Mouse (Mus musculus) left cerebral cortex, postnatal 25 days (tissue): ENCODE measurements at regions not wholly inside any gene's neighbourhood (a gene's known extent, or its start where the extent isn't known, plus 50 kb on each side); places are given as distances from the start of the nearest gene placed in this dataset.

ENCODE experiments used
- DNase-seq, 2 experiments: peaks; one replicate each; pipeline ENCODE4 v3.0.0; 2022; ENCODE audit warnings: low spot score in 2 of 2, mixed read lengths in 1 of 2
- intact Hi-C: fragments of 180-260 bp; cut with DNase I; formaldehyde crosslinking; loops from one replicate; pipeline ENCODE4 v1.15.1; 2025

DNA sequence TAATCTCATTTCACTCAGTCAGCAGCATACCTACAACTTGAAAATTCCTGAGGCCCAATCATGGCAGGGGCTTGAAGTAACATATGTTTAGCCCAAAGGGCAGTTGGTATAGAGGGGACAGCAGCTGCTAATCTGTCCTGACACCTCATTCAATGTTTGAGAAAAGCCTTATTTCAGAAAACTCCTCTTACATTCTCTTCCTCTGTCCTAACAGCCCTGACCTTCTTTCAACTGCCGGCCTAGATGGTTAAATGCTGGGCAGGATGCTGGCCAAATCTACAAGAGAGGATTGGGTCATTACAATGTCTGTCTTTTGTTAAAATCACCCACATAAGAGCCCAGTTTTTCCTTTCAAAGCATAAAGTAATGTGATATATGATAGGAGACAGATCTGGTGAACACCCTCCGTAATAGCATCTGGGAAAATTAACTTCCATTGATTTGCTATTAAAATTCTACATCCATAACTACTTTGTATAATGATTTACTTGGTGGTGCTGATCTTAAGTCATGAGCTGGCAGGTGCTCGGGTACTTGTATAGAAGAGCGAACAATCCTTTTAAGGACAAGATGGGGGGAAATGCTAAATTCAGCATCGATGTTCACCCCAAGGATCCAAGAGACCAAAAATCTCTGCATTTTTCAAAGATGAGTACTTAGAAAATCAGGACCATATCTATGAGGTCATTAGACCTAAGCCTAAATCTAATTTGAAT lies 64.8 kb upstream of the Gm6657 start:
- DNase-seq: no peak
- intact Hi-C loops: no loop called here

DNA sequence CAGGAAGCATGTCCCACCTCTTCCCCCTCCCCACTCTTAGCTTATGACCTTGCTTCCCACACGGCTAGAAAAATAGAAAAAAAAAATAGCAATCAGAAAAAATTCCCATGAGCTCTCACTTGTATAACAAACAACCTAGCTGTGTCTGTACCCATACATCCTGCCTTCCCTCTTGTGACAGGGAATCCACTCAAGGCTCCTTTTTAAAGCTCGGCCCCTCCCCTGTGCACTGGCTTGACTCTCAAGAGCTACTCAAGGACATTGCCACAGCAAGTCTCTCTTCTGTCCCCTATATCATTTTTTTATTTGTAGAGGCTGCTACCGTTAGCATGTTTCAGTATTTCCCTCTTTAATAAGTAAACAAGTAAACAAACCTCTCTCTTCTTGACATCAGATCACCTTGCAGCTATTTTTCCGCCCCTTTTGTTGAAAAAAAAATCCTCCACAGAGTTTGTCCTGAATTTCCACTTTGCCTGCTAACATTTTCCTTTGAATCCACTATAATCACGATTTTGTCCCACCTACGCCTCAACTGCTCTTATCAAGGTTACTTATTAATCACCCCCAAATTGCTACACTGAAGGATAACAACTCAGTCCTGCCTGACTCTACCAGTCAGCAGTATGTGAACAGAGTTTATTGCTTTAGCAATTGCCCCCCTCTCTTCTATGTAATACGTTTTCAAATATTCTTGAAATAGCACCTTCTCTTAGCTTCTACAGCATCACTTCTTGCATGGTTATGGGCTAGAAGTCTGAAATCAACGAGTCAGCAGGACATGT lies 61.8 kb upstream of the Gm6657 start:
- no peak for DNase-seq
- intact Hi-C loops: no loop called here

DNA sequence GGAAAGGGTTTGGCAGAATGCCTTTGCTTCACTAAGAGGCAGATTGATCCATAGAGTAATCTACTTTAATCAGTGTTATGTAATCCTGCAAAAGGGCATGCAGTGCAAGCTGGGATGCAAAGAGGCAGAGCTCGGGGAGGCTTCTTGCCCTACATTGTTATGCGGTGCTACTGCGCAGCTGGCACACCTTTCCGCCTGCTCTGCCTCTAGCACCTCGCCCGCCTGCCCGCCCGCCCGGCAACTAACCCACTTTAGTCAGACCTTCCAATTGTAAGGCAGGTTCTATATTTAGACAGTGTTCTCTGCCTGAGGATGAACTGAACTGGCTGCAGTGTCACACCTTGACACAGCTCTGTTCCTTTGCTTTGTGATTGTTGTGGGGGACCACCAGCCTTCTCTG lies 60.7 kb upstream of the Gm6657 start:
- intact Hi-C loops: no loop called here
- DNase-seq: peak; percentile 5 to 18

DNA sequence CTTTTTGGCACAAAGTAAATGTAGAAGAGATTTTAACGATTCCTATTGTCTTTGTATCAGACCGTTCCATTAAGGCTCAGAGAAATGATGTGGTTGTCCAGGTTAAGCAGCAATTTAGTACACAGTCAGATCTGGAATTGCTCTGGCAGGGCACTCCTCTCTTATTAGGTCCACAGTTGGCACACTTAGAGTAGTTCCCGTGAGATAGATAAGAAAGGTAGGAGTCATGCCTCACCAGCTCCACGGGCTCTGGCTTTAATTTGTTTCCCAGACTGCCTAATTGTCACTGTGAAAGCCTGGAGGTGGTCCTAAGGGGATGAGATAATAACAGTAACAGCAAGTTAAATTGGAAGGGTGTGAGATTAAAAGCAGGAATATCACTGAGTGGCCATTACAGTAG lies 60.1 kb upstream of the Gm6657 start:
- DNase-seq: no peak
- intact Hi-C loops: no loop called here

DNA sequence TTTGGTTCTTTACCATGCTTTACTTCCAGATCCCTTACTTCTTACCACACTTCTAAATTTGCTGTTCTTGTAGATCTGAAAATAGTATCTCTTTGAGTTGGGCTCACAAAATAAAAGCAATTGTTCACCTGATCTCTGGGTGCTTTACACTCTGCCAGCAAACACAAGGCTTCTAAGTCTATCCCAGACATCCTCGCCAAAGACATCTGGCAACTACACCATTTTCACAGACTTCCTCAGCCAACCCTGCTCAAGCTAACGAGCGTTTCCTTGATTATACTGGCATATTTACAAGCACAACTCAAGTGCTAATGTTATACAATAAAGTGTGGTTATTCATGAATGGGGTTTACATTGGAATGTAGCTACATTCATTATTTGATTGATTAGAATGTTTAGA lies 56.8 kb upstream of the Gm6657 start:
- intact Hi-C loops: no loop called here
- peak in 1 of 2 experiments; percentile 22 for DNase-seq

DNA sequence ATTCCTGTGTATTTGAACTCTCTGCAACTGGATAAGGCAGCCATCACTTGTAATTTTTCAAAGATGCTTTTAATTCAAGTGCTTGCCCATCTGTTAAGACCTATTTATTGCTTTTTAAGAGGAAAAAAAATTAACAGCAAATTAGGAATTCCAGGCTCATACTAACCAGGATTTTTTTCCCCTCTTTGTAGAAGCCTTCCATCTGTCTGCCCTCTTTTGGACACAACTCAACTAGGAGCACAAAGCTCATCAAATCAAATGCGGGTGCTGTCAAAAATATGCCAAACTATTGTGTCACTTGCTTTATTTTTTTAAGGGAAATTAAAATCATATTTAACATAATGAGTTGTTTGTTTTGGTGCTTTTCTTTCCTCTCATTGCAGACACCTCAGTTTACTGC lies 55.6 kb upstream of the Gm6657 start:
- intact Hi-C loops: no loop called here
- DNase-seq: no peak
